Mouse (Mus musculus): Measurements from ENCODE around the gene Ttc38. TPM values are rescaled to one million over a fixed set of nuclear protein-coding genes. Genes with fewer than 3 reads are reported as not detected.
A peak's percentile ranks its signal among the peaks of the same experiment; 100 is the strongest.

Gene Ttc38
- polyA plus RNA-seq, 1 experiment, result 19.3 TPM

DNA sequence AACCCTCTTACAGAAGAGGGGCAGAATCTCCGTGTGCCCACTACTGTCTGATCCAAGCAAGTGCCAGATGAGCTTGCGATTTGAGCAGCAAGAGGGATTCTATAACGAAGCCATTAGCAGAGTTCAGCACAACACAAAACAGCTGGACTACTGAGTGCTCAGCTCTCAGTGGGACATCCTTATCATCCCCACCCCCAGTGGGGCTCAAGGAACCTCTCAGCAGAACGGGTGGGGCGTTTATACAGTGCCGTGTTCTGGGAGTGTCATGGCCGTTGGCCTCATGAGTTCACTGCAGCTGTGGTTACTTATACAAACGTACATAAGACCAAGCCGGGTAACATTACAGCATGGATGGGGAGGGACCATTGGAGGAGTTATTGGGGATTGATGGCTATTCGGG is 18.7 kb upstream of the Ttc38 start:
- Histone ChIP-seq H3K27me3 (replicated peaks; ENCODE audit: control insufficient read depth, insufficient read depth, low read length) (no peaks in the 10 kb centered on the region), H3K4me1 (ENCODE audit: control insufficient read depth, insufficient read depth, low read length) (peaks cover 3% of the 10 kb centered on the region; the same call in 1 of the 2 replicates), H3K4me3 (ENCODE audit: insufficient read depth, low read depth, low read length) (no peak overlapping the region), H3K36me3 (ENCODE audit: control insufficient read depth, insufficient read depth, low read length) (no peaks in the 10 kb centered on the region), H3K27ac (ENCODE audit: insufficient read depth, low read depth, low read length) (no peak overlapping the region)
- WGBS, result 75% methylated on average over 10 of the region's 10 CpGs
- TF ChIP-seq POLR2A (IDR thresholded peaks at IDR 0.05; ENCODE audit: low read depth, low read length) (no peak), CTCF (conservative IDR thresholded peaks at IDR 0.05; ENCODE audit: insufficient read depth, insufficient read length, low read depth, low read length) (no peak)
- DNase-seq, result no peak

DNA sequence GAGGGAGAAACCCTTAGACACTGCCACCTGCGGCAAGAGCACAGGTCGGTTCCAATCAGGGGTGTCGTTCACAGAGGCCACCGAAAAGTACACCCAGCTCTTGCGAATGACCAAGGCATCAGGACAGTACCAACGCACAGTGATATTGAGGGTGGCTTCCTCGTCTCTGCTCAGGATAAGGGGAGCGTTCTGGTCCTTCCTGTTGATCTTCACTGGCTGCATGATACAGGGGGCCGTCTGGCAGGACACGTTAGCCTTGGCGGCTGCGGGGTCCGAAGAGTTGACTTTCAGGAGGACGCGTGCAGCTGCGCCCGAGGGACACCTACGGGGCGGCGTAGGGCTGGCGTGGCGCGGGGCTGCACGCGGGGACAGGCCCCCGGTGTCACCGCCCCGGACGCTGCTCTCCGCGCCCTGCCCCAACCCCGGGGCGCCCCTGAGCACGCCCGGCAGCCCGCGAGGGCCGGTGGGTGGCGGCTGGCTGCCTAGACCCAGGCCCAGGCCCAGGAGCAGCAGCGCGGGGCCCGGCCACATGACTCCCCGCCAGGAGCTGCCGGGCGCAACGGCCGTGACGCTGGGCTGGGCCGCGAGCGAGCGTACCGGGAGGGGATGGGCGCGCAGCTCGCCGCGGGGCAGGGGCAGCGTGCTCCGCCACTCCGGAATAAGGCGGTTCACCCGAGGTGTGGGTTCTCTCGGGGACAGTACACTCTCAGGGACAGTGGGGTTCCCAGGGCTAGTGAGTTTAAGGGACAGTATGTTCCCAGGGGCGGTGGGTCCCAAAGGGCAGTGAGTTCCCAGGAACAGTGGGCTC is 10.7 kb upstream of the Ttc38 start, which contains the start of gene Pkdrej:
Gene Pkdrej (minus strand): TSS at position 532 of the 808 bp plus-strand sequence.
- Histone ChIP-seq H3K27me3 (replicated peaks; ENCODE audit: control insufficient read depth, insufficient read depth, low read length) (no peaks in the 10 kb centered on the region), H3K36me3 (ENCODE audit: control insufficient read depth, insufficient read depth, low read length) (no peaks in the 10 kb centered on the region), H3K4me1 (ENCODE audit: control insufficient read depth, insufficient read depth, low read length) (peaks cover 4% of the 10 kb centered on the region; the same call in 1 of the 2 replicates), H3K4me3 (ENCODE audit: insufficient read depth, low read depth, low read length) (peak within 1 kb of the TSS; percentile 36; the same call in 1 of the 2 replicates), H3K27ac (ENCODE audit: insufficient read depth, low read depth, low read length) (no peak within 1 kb of the TSS)
- TF ChIP-seq POLR2A (IDR thresholded peaks at IDR 0.05; ENCODE audit: low read depth, low read length) (no peak), CTCF (conservative IDR thresholded peaks at IDR 0.05; ENCODE audit: insufficient read depth, insufficient read length, low read depth, low read length) (no peak)
- 3% methylated on average over 65 of the region's 65 CpGs for WGBS
- DNase-seq, result peak; percentile 35

DNA sequence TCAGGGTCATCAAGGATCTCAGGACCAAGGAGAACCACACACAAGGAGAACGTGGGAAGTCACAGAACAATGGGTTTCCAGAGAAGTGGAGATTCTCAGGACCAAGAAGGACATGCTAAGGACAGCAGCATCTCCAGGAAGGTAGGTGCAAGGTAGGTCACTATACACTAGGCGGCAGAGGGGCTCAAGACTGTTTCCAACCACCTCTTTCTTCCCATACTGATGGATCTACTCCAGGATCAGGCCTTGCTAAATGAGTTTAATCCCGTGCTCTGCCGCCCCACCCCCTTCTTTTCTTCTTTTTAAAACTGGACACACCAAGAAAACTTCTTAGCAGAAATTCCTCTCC is 10.1 kb upstream of the Ttc38 start:
- Histone ChIP-seq H3K36me3 (ENCODE audit: control insufficient read depth, insufficient read depth, low read length) (no peaks in the 10 kb centered on the region), H3K27me3 (replicated peaks; ENCODE audit: control insufficient read depth, insufficient read depth, low read length) (no peaks in the 10 kb centered on the region), H3K4me3 (ENCODE audit: insufficient read depth, low read depth, low read length) (no peak overlapping the region), H3K4me1 (ENCODE audit: control insufficient read depth, insufficient read depth, low read length) (peaks cover 4% of the 10 kb centered on the region; the same call in 1 of the 2 replicates), H3K27ac (ENCODE audit: insufficient read depth, low read depth, low read length) (no peak overlapping the region)
- WGBS, result 26% methylated on average over 4 of the region's 4 CpGs
- TF ChIP-seq CTCF (conservative IDR thresholded peaks at IDR 0.05; ENCODE audit: insufficient read depth, insufficient read length, low read depth, low read length) (no peak), POLR2A (IDR thresholded peaks at IDR 0.05; ENCODE audit: low read depth, low read length) (no peak)
- DNase-seq, result no peak

DNA sequence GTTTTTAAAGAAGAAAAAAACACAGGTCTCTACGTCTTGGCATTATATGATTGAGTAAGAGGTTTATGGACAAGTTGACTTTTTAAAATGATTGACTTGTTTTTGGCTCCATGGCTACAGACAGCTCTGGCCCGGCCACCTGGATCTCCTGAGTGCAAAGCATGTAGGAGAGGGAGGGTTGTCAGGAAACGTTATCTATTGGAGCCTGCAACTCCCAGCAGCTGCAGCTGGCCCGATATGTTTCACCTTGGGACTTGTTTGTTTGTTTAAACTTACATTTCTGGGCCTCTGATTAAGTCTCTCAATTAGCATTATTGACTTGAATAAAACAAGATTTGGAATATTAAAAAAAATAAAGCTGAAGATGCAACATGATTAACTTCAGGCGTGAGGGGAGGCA is 5.4 kb upstream of the Ttc38 start:
- Histone ChIP-seq H3K27ac (ENCODE audit: insufficient read depth, low read depth, low read length) (no peak overlapping the region), H3K36me3 (ENCODE audit: control insufficient read depth, insufficient read depth, low read length) (no peaks in the 10 kb centered on the region), H3K27me3 (replicated peaks; ENCODE audit: control insufficient read depth, insufficient read depth, low read length) (no peaks in the 10 kb centered on the region), H3K4me3 (ENCODE audit: insufficient read depth, low read depth, low read length) (no peak overlapping the region), H3K4me1 (ENCODE audit: control insufficient read depth, insufficient read depth, low read length) (no peaks in the 10 kb centered on the region)
- WGBS, result 68% methylated on average over 5 of the region's 5 CpGs
- no peak for TF ChIP-seq POLR2A (IDR thresholded peaks at IDR 0.05; ENCODE audit: low read depth, low read length)
- no peak for TF ChIP-seq CTCF (conservative IDR thresholded peaks at IDR 0.05; ENCODE audit: insufficient read depth, insufficient read length, low read depth, low read length)
- no peak for DNase-seq

DNA sequence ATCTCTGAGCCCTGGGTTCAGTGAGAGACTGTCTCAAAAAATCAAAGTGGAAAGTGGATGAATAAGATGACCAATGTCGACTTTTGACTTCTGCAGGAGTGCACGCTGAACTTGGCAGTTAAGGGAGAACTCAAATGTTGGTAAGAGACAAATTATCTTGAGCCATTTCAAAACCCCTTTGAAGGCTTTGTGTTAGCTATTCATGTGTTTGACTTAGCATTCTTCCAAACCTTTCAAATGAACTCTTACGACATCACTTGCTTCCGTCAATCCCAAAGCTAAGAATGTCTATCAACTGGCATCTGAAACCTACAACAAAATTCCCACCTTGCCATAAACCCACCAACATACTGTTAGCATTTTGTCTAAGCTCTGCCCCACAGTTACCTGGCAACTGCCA is 4.0 kb upstream of the Ttc38 start:
- WGBS, result 86% methylated on average over 4 of the region's 4 CpGs
- Histone ChIP-seq H3K4me1 (ENCODE audit: control insufficient read depth, insufficient read depth, low read length) (no peaks in the 10 kb centered on the region), H3K36me3 (ENCODE audit: control insufficient read depth, insufficient read depth, low read length) (no peaks in the 10 kb centered on the region), H3K27ac (ENCODE audit: insufficient read depth, low read depth, low read length) (no peak overlapping the region), H3K27me3 (replicated peaks; ENCODE audit: control insufficient read depth, insufficient read depth, low read length) (no peaks in the 10 kb centered on the region), H3K4me3 (ENCODE audit: insufficient read depth, low read depth, low read length) (no peak overlapping the region)
- DNase-seq, result no peak
- TF ChIP-seq POLR2A (IDR thresholded peaks at IDR 0.05; ENCODE audit: low read depth, low read length) (no peak), CTCF (conservative IDR thresholded peaks at IDR 0.05; ENCODE audit: insufficient read depth, insufficient read length, low read depth, low read length) (no peak)

DNA sequence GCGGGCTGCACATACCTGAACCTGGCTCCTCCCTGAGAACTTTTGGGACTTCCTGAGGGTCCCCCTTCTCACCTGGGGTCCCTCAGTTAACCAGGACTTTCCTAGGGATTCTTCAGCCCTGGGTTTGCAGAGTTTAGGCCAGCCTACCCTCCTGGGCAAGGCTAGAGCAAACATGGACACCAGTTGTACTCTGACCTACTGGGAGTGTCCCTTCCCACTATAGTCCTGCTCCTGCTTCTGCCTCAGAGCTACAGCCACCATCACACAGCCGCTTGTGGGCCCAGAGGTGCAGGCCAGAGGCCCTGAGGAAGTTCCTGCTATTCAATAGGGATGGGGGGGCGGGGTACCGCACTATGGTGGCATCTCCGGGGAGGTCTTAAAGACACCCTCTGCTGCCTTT is 2.6 kb upstream of the Ttc38 start:
- no peak for DNase-seq
- Histone ChIP-seq H3K27ac (ENCODE audit: insufficient read depth, low read depth, low read length) (no peak overlapping the region), H3K27me3 (replicated peaks; ENCODE audit: control insufficient read depth, insufficient read depth, low read length) (no peaks in the 10 kb centered on the region), H3K4me1 (ENCODE audit: control insufficient read depth, insufficient read depth, low read length) (no peaks in the 10 kb centered on the region), H3K4me3 (ENCODE audit: insufficient read depth, low read depth, low read length) (no peak overlapping the region), H3K36me3 (ENCODE audit: control insufficient read depth, insufficient read depth, low read length) (no peaks in the 10 kb centered on the region)
- no peak for TF ChIP-seq POLR2A (IDR thresholded peaks at IDR 0.05; ENCODE audit: low read depth, low read length)
- TF ChIP-seq CTCF (conservative IDR thresholded peaks at IDR 0.05; ENCODE audit: insufficient read depth, insufficient read length, low read depth, low read length), result no peak
- WGBS, result 76% methylated on average over 5 of the region's 5 CpGs

DNA sequence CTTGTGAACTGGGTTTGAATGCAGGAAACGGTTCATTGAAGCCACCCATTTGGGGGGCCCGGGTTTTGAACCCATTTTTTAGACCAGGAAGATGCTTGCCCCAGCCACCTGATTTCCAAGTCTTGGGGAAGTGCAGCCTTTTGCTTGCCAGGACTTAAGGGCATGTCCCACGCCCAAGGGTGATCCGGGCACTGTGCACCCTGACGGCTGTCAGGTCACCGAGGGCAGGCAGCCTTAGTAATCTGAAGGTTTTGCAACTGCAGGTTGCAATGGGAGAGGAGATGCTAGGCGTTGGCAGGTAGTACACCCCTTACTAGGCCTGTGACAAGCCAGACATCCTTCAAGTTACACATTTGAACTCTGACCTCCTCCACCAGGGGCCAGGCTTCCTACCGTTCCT is 493 bp downstream of the Ttc38 start:
- peak; percentile 14 for DNase-seq
- peak overlapping the region; percentile 84 for H3K27ac ChIP-seq (ENCODE audit: insufficient read depth, low read depth, low read length)
- H3K4me1 ChIP-seq (ENCODE audit: control insufficient read depth, insufficient read depth, low read length), result no peaks in the 10 kb centered on the region
- no peaks in the 10 kb centered on the region for H3K27me3 ChIP-seq (replicated peaks; ENCODE audit: control insufficient read depth, insufficient read depth, low read length)
- peak overlapping the region; percentile 76 for H3K4me3 ChIP-seq (ENCODE audit: insufficient read depth, low read depth, low read length)
- WGBS, result 33% methylated on average over 8 of the region's 8 CpGs
- TF ChIP-seq CTCF (conservative IDR thresholded peaks at IDR 0.05; ENCODE audit: insufficient read depth, insufficient read length, low read depth, low read length) (no peak), POLR2A (IDR thresholded peaks at IDR 0.05; ENCODE audit: low read depth, low read length) (no peak)
- H3K36me3 ChIP-seq (ENCODE audit: control insufficient read depth, insufficient read depth, low read length), result no peaks in the 10 kb centered on the region
